In genomic region chrX:94431548-94432375, GRCm38 (mm10) we compare ENCODE assay signal across 9 mouse cellular contexts.
DNase-seq lines count a peak whose midpoint lies in the region; ATAC-seq and TF ChIP-seq lines count a peak whose summit lies in the region.
"Had no signal": no experiment of that assay in that cellular context is flagged by ENCODE, and none has a peak within 500 bp of the region (broad histone marks: within the 10 kb centered on the region; RNA-seq: fewer than 3 reads in every experiment).

No protein-coding gene starts in this region.

- peak; percentile 23 for DNase-seq in limb, embryonic 11.5 days (ENCODE audit: low spot score)
- DNase-seq in limb, embryonic 10.5 days (ENCODE audit: low spot score), result no peak
- peak; percentile 0 for DNase-seq in T-cell, adult 2 months (ENCODE audit: low spot score)
- peak; percentile 27 for DNase-seq in embryo, embryonic 11.5 days (ENCODE audit: low read depth, low spot score)
- peak; percentile 16 for DNase-seq in midbrain, embryonic 10.5 days (ENCODE audit: low spot score)
- no peak for DNase-seq in ovary, adult 18-20 months (ENCODE audit: low spot score)

- no peak overlapping the region for H3K27ac ChIP-seq in limb, embryonic 11.5 days (replicated peaks; ENCODE audit: low read depth, low read length)
- H3K27ac ChIP-seq in limb, embryonic 10.5 days, result no peak overlapping the region
- H3K27ac ChIP-seq in intestine, postnatal 0 days (ENCODE audit: low read depth, low read length), result no peak overlapping the region
- no peak overlapping the region for H3K27ac ChIP-seq in midbrain, embryonic 10.5 days (replicated peaks)
- H3K27ac ChIP-seq: heart, embryonic 13.5 days had no signal

- no peaks in the 10 kb centered on the region for H3K36me3 ChIP-seq in limb, embryonic 11.5 days (ENCODE audit: control insufficient read depth, insufficient read depth, low read length)
- H3K36me3 ChIP-seq in limb, embryonic 10.5 days, result no peaks in the 10 kb centered on the region
- no peaks in the 10 kb centered on the region for H3K36me3 ChIP-seq in intestine, postnatal 0 days (ENCODE audit: control insufficient read depth, insufficient read depth)
- H3K36me3 ChIP-seq in midbrain, embryonic 10.5 days, result no peaks in the 10 kb centered on the region
- H3K36me3 ChIP-seq: heart, embryonic 13.5 days had no signal

- no peak overlapping the region for H3K4me2 ChIP-seq in limb, embryonic 11.5 days (ENCODE audit: low read depth, severe bottlenecking)
- H3K4me2 ChIP-seq in intestine, postnatal 0 days (replicated peaks; ENCODE audit: low read depth), result peak overlapping the region; percentile 14
- H3K4me2 ChIP-seq: heart, embryonic 13.5 days had no signal

- no peaks in the 10 kb centered on the region for H3K9me3 ChIP-seq in limb, embryonic 11.5 days (ENCODE audit: control insufficient read depth, low read length)
- H3K9me3 ChIP-seq in limb, embryonic 10.5 days (replicated peaks), result no peaks in the 10 kb centered on the region
- no peaks in the 10 kb centered on the region for H3K9me3 ChIP-seq in intestine, postnatal 0 days (ENCODE audit: control insufficient read depth)
- no peaks in the 10 kb centered on the region for H3K9me3 ChIP-seq in midbrain, embryonic 10.5 days (replicated peaks)
- H3K9me3 ChIP-seq: heart, embryonic 13.5 days had no signal

- H3K4me3 ChIP-seq in limb, embryonic 11.5 days (ENCODE audit: low read depth, low read length), result no peak overlapping the region
- no peak overlapping the region for H3K4me3 ChIP-seq in limb, embryonic 10.5 days
- 0 out of 2 replicates have a peak overlapping the region, but pooled peaks have one; percentile 4 for H3K4me3 ChIP-seq in intestine, postnatal 0 days (ENCODE audit: low read depth, low read length)
- no peak overlapping the region for H3K4me3 ChIP-seq in midbrain, embryonic 10.5 days
- H3K4me3 ChIP-seq: heart, embryonic 13.5 days; myocyte had no signal

- peaks cover 4% of the 10 kb centered on the region; the same call in 1 of the 2 replicates for H3K27me3 ChIP-seq in limb, embryonic 11.5 days (ENCODE audit: control insufficient read depth, insufficient read depth, low read length)
- peaks cover 82% of the 10 kb centered on the region for H3K27me3 ChIP-seq in limb, embryonic 10.5 days (ENCODE audit: low read depth, poor library complexity, severe bottlenecking)
- H3K27me3 ChIP-seq in intestine, postnatal 0 days (replicated peaks; ENCODE audit: control insufficient read depth, insufficient read depth, low read length), result no peaks in the 10 kb centered on the region
- H3K27me3 ChIP-seq in midbrain, embryonic 10.5 days (ENCODE audit: low read depth, poor library complexity, severe bottlenecking), result peaks cover 89% of the 10 kb centered on the region

- 0 out of 2 replicates have a peak, but pooled peaks have one; percentile 31 for ATAC-seq in limb, embryonic 11.5 days (ENCODE audit: insufficient number of reproducible peaks, low FRiP score, low TSS enrichment, low read depth)
- peak; percentile 89 for ATAC-seq in intestine, postnatal 0 days

- 39% methylated on average over 9 of the region's 9 CpGs for WGBS in limb, embryonic 11.5 days
- WGBS in limb, embryonic 10.5 days, result 48% methylated on average over 9 of the region's 9 CpGs
- WGBS in intestine, postnatal 0 days, result 34% methylated on average over 9 of the region's 9 CpGs
- 43% methylated on average over 9 of the region's 9 CpGs for WGBS in midbrain, embryonic 10.5 days

- no peaks in the 10 kb centered on the region for H3K4me1 ChIP-seq in limb, embryonic 11.5 days (ENCODE audit: control insufficient read depth, insufficient read depth, low read length)
- H3K4me1 ChIP-seq in limb, embryonic 10.5 days, result no peaks in the 10 kb centered on the region
- H3K4me1 ChIP-seq in intestine, postnatal 0 days (replicated peaks; ENCODE audit: control insufficient read depth, insufficient read depth, low read length), result no peaks in the 10 kb centered on the region
- H3K4me1 ChIP-seq in midbrain, embryonic 10.5 days, result no peaks in the 10 kb centered on the region

- peak; percentile 75 for TF ChIP-seq CTCF in intestine, postnatal 0 days (IDR thresholded peaks at IDR 0.05; ENCODE audit: low read depth)

- H3K9ac ChIP-seq in limb, embryonic 11.5 days (ENCODE audit: low read length), result no peak overlapping the region
- H3K9ac ChIP-seq in intestine, postnatal 0 days (ENCODE audit: low read depth, low read length), result no peak overlapping the region
- H3K9ac ChIP-seq: heart, embryonic 13.5 days had no signal

Comparison
In these comparisons a context has a peak if more than half of its experiments do, and no peak if none do; other contexts are left out.
1. DNase-seq: peak in limb, embryonic 11.5 days (single experiment), T-cell, adult 2 months (single experiment), embryo, embryonic 11.5 days (single experiment) and midbrain, embryonic 10.5 days (single experiment); none in limb, embryonic 10.5 days (single experiment) and ovary, adult 18-20 months (single experiment).